Comparison of ENCODE assay signal across 30 mouse cellular contexts in genomic region chr13:113802571-113802970, GRCm38 (mm10).
"Had no signal": no experiment of that assay in that cellular context is flagged by ENCODE, and none has a peak within 500 bp of the region (broad histone marks: within the 10 kb centered on the region; RNA-seq: fewer than 3 reads in every experiment).

No protein-coding gene starts in this region.

- H3K27ac ChIP-seq: limb, embryonic 10.5 days; limb, embryonic 12.5 days; limb, embryonic 13.5 days; limb, embryonic 15.5 days; liver, embryonic 12.5 days; liver, embryonic 13.5 days; liver, embryonic 14.5 days; liver, embryonic 15.5 days; lung, embryonic 15.5 days; macrophage; midbrain, embryonic 10.5 days; midbrain, embryonic 12.5 days; midbrain, embryonic 13.5 days; neural tube, embryonic 12.5 days had no signal

- H3K4me2 ChIP-seq: limb, embryonic 12.5 days; limb, embryonic 13.5 days; limb, embryonic 15.5 days; liver, embryonic 11.5 days; liver, embryonic 12.5 days; liver, embryonic 13.5 days; liver, embryonic 15.5 days; lung, embryonic 14.5 days; lung, embryonic 15.5 days; midbrain, embryonic 12.5 days; midbrain, embryonic 13.5 days; neural tube, embryonic 12.5 days had no signal

- H3K36me3 ChIP-seq: limb, embryonic 12.5 days; limb, embryonic 15.5 days; liver, embryonic 15.5 days; lung, embryonic 15.5 days; midbrain, embryonic 12.5 days; midbrain, embryonic 13.5 days; neural tube, embryonic 12.5 days had no signal

- DNase-seq: left cerebral cortex, postnatal 4 days; liver; liver, embryonic 13.5 days; liver, postnatal 0 days; lung, adult 18-20 months; lung, adult 2 months; lung, embryonic 14.5 days; lung, postnatal 10 days; lung, postnatal 14 days; lung, postnatal 36 days; lung, postnatal 4 days; midbrain, embryonic 14.5 days had no signal

- H3K27me3 ChIP-seq: limb, embryonic 12.5 days; limb, embryonic 13.5 days; limb, embryonic 15.5 days; liver, embryonic 12.5 days; liver, embryonic 13.5 days; liver, embryonic 15.5 days; lung, embryonic 15.5 days; megakaryocyte, embryonic 14.5 days; midbrain, embryonic 12.5 days; midbrain, embryonic 13.5 days; neural tube, embryonic 12.5 days had no signal

- H3K9ac ChIP-seq: limb, embryonic 12.5 days; limb, embryonic 13.5 days; limb, embryonic 15.5 days; liver, embryonic 12.5 days; liver, embryonic 13.5 days; liver, embryonic 14.5 days; liver, embryonic 15.5 days; liver, postnatal 0 days; lung, embryonic 14.5 days; lung, embryonic 15.5 days; midbrain, embryonic 12.5 days; midbrain, embryonic 13.5 days; neural tube, embryonic 12.5 days had no signal

- H3K4me3 ChIP-seq: limb, embryonic 10.5 days; limb, embryonic 12.5 days; limb, embryonic 13.5 days; limb, embryonic 15.5 days; liver, embryonic 12.5 days; liver, embryonic 13.5 days; liver, embryonic 15.5 days; lung, embryonic 15.5 days; megakaryocyte, embryonic 14.5 days; midbrain, embryonic 10.5 days; midbrain, embryonic 12.5 days; midbrain, embryonic 13.5 days; myocyte; neural tube, embryonic 12.5 days had no signal

- H3K4me1 ChIP-seq: limb, embryonic 10.5 days; limb, embryonic 15.5 days; lung, embryonic 15.5 days; midbrain, embryonic 10.5 days; midbrain, embryonic 12.5 days; midbrain, embryonic 13.5 days had no signal

- H3K9me3 ChIP-seq: limb, embryonic 10.5 days; limb, embryonic 12.5 days; limb, embryonic 13.5 days; limb, embryonic 15.5 days; liver, embryonic 12.5 days; liver, embryonic 13.5 days; liver, embryonic 15.5 days; lung, embryonic 15.5 days; midbrain, embryonic 10.5 days; midbrain, embryonic 12.5 days; midbrain, embryonic 13.5 days; neural tube, embryonic 12.5 days had no signal

- ATAC-seq: liver, embryonic 12.5 days; liver, postnatal 0 days; lung, postnatal 0 days; midbrain, embryonic 13.5 days; midbrain, embryonic 16.5 days had no signal
